Comparison of ENCODE assay signal across 8 mouse cellular contexts in the genomic region with DNA sequence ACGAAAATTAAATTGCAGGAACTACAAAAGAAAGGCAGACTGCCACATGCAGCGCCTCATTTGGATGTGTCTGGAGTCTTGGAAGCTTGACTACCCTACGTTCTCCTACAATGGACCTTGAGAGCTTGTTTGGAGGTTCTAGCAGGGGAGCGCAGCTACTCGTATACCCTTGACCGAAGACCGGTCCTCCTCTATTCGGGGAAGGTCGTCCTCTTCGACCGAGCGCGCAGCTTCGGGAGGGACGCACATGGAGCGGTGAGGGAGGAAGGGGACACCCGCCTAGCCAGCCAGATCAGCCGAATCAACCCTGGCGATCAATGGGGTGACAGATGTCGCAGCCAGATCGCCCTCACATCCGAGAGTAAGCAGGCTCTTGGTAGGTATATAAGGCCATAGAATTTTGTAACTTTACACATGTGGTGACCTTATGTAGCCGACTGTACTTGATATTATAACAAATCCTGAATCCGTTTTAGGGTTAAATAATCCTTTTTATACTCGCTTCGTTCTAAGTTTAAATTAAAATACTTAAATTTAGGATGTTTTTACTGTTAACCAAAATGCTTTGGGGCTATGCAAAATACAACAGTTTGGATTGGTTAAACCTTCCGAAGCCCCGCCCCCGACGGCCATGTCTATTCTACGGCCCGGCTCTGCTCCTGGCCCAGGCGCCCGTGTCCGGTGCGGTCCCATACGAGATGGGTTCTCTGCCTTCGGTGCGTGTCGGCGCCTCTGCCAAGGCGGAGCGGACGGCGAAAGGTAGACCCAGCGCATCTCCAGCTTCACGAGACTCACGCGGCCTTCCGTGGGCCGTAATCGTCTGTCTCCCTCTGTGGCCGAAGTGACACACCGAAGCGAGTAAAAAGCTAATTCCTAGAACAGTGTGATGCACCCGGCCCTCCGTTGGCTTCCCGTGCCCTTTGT. TPM values are rescaled to one million over a fixed set of nuclear protein-coding genes. Genes with fewer than 3 reads are reported as not detected.
DNase-seq lines count a peak whose midpoint lies in the region; ATAC-seq lines count a peak whose summit lies in the region.

No protein-coding gene starts in this region.

- H3K36me3 ChIP-seq in hindbrain, embryonic 13.5 days = no peaks in the 10 kb centered on the region

- no peaks in the 10 kb centered on the region for H3K9me3 ChIP-seq in hindbrain, embryonic 13.5 days

- H3K4me3 ChIP-seq in hindbrain, embryonic 13.5 days = peak overlapping the region; percentile 50

- H3K4me2 ChIP-seq in hindbrain, embryonic 13.5 days = peak overlapping the region; percentile 62

- peak overlapping the region; percentile 78 for H3K9ac ChIP-seq in hindbrain, embryonic 13.5 days

- peaks cover 10% of the 10 kb centered on the region for H3K4me1 ChIP-seq in hindbrain, embryonic 13.5 days (replicated peaks)

- no peaks in the 10 kb centered on the region for H3K27me3 ChIP-seq in hindbrain, embryonic 13.5 days

- WGBS in hindbrain, embryonic 13.5 days = under 1% methylated on average over 54 of the region's 58 CpGs

- peak; percentile 98 for ATAC-seq in hindbrain, embryonic 13.5 days (ENCODE audit: low FRiP score)

- H3K27ac ChIP-seq in hindbrain, embryonic 13.5 days = peak overlapping the region; percentile 96

- peak; percentile 96 for DNase-seq in NIH3T3 (ENCODE audit: low read depth)
- DNase-seq in cerebellum, postnatal 14 days = peak; percentile 98 to 99
- DNase-seq in frontal cortex, postnatal 14 days (ENCODE audit: low spot score in 2 of 2) = peak; percentile 87 to 94
- DNase-seq in layer of hippocampus, postnatal 25 days (ENCODE audit: extremely low spot score in 1 of 2, low spot score in 1 of 2) = peak; percentile 91 to 93
- DNase-seq in lung, postnatal 25 days (ENCODE audit: low spot score) = peak; percentile 95
- peak; percentile 98 for DNase-seq in retina, embryonic 14.5 days (ENCODE audit: low spot score)
- peak; percentile 99 for DNase-seq in thymus, postnatal 4 days

RNA-seq across cellular contexts. Expression of a gene that starts 7.0 kb away (rescaled TPM):
- polyA plus RNA-seq in hindbrain, embryonic 13.5 days (2015; fragmentation: Nextera tagmentation; extraction: Ambion mirVana) = 27.5 and 34.4 TPM in 2 replicates
- total RNA-seq in layer of hippocampus, postnatal 25 days (2021) = 10 to 100 TPM; 41.7 to 58.1 TPM

RNA-seq across cellular contexts. Expression of a gene that starts 54.9 kb away (rescaled TPM):
- not detected in 2 replicates for polyA plus RNA-seq in hindbrain, embryonic 13.5 days (2015; fragmentation: Nextera tagmentation; extraction: Ambion mirVana)
- total RNA-seq in layer of hippocampus, postnatal 25 days (2021) = not detected

Comparison
In these comparisons a context has a peak if more than half of its experiments do, and no peak if none do; other contexts are left out.
1. Peak in every context shown above with its lines: DNase-seq, ATAC-seq, H3K4me3 ChIP-seq and H3K27ac ChIP-seq.